Mouse (Mus musculus) intestine, postnatal 0 days (tissue): Measurements from ENCODE around the gene Slc12a9. TPM values are rescaled to one million over a fixed set of nuclear protein-coding genes. Genes with fewer than 3 reads are reported as not detected.

ENCODE experiments used
- ATAC-seq: fragments of 200-750 bp; cut with Nextera tagmentation; 2 replicates; pipeline ENCODE4 v1.8.0; 2017; ENCODE audit warnings: mild to moderate bottlenecking, moderate TSS enrichment, moderate library complexity
- H3K27ac ChIP-seq: fragments of 300-500 bp; sonication (generic); 2 replicates; pipeline ENCODE4 v1.5.1; 2014; ENCODE audit warnings: mild to moderate bottlenecking, low read depth, low read length, moderate library complexity
- H3K27me3 ChIP-seq: fragments of 300-500 bp; sonication (generic); replicated peaks from 2 replicates; pipeline ENCODE4 v1.6.1; 2014; ENCODE audit warnings: low read length, mixed read lengths; ENCODE audit not compliant: control insufficient read depth, insufficient read depth
- H3K36me3 ChIP-seq: fragments of 300-500 bp; sonication (generic); 2 replicates; pipeline ENCODE4 v1.6.1; 2014; ENCODE audit warnings: mild to moderate bottlenecking, moderate library complexity; ENCODE audit not compliant: control insufficient read depth, insufficient read depth
- H3K4me1 ChIP-seq: fragments of 300-500 bp; sonication (generic); replicated peaks from 2 replicates; pipeline ENCODE4 v1.6.1; 2014; ENCODE audit warnings: antibody characterized with exemption, low read length, mixed read lengths; ENCODE audit not compliant: control insufficient read depth, insufficient read depth
- H3K4me2 ChIP-seq: fragments of 300-500 bp; sonication (generic); replicated peaks from 2 replicates; pipeline ENCODE4 v1.6.1; 2014; ENCODE audit warnings: low read depth, mild to moderate bottlenecking, moderate library complexity
- H3K4me3 ChIP-seq: fragments of 300-500 bp; sonication (generic); 2 replicates; pipeline ENCODE4 v1.5.1; 2014; ENCODE audit warnings: low read depth, low read length
- H3K9ac ChIP-seq: fragments of 300-500 bp; sonication (generic); 2 replicates; pipeline ENCODE4 v1.6.1; 2014; ENCODE audit warnings: mild to moderate bottlenecking, low read depth, low read length
- H3K9me3 ChIP-seq: fragments of 300-500 bp; sonication (generic); 2 replicates; pipeline ENCODE4 v1.6.1; 2016; ENCODE audit warnings: mixed run types; ENCODE audit not compliant: control insufficient read depth
- CTCF ChIP-seq: sonication (generic); IDR thresholded peaks from 2 replicates; pipeline ENCODE4 v1.5.1; 2016; ENCODE audit warnings: low read depth, mild to moderate bottlenecking, control low read depth, antibody characterized with exemption, moderate library complexity
- WGBS: fragments of 180-500 bp; shearing (Covaris S2); extraction: QIAGEN DNeasy Blood & Tissue Kit; methylation state at CpG from one replicate; pipeline ENCODE4 v1.1.7; 2014; 5-methylcytosine and 5-hydroxymethylcytosine counted together
- polyA plus RNA-seq: library from polyadenylated mRNA; unstranded; fragments of >200 nt; fragmentation: Nextera tagmentation; extraction: Ambion mirVana; gene quantifications from 2 replicates; pipeline ENCODE4 v1.2.1, GENCODE M21; 2015

Gene Slc12a9
- polyA plus RNA-seq, 1 experiment from 2014 or later: 11.8 TPM

DNA sequence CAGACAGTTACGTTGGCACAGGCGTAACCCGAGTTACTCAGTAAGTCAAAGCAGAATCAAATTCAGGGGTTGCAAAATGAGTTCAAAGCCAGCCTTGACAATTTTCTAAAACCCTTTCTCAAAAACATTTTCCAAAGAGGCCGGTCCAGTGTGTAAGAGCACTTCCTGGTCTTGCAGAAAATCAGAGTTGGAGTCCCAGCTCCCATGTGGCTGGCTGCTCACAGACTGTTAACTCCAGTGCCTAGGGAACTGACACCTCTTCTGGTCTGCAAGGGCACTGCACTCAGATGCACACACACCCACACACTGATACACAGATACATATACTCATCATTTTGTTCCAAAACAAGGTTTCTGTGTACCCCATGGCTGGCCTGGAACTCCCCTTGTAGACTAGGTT is 25.0 kb downstream of the Slc12a9 start:
- peak; percentile 27 for TF ChIP-seq CTCF
- H3K4me1 ChIP-seq: peaks cover 10% of the 10 kb centered on the region; the same call in 1 of the 2 replicates
- ATAC-seq: no peak
- no peak overlapping the region for H3K4me3 ChIP-seq
- peaks cover 33% of the 10 kb centered on the region for H3K36me3 ChIP-seq
- H3K27ac ChIP-seq: 0 out of 2 replicates have a peak overlapping the region, but pooled peaks have one; percentile 97
- peak overlapping the region; percentile 88; the same call in 1 of the 2 replicates for H3K9ac ChIP-seq
- WGBS: 92% methylated on average over 4 of the region's 4 CpGs
- no peaks in the 10 kb centered on the region for H3K27me3 ChIP-seq
- no peaks in the 10 kb centered on the region for H3K9me3 ChIP-seq
- H3K4me2 ChIP-seq: peak overlapping the region; percentile 74

DNA sequence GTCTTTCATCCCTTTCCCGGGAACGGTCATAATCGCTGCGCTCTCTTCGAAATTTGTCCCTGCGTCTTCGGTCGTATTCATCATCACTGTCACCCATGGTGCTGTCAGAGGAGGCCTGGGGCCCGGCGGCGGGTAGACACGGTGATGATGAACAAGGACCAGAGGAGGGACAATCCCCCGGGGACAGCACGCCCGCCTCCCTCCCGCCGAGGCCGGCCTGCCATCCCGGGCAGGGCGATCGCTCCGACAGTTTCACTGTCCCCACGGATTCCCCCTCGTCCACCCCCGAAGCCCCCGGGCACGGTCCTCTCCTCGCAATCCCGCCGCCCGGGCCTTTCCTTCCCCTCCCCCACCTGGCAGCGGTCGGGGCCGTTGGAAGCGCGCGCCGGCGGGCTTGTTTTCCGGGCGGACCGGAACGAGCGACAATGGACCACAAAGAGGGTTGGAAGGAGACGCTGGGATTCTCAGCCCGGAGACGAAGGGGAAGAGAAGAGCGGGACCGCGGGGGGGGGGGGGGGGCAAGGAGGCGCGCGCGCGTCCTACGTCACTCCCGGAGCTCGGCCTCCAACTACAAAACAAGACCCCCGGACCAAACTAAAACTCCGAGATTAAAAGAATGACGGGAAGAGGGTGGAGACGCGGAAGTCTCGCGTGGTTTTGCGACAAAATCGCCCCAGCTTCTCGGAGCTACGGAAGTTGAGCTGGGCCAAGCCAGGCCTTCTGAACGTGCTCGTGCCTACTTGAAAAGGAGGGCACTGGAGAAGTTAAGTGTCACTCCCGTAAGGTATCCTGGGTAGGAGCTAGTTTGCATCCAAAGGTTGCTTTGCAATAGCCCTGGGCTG is 26.1 kb downstream of the Slc12a9 start, which contains the start of gene Srrt:
Srrt (minus strand) TSS at position 604 of the 842 bp plus-strand sequence.
- H3K4me2 ChIP-seq: peak within 1 kb of the TSS; percentile 74
- no peaks in the 10 kb centered on the region for H3K27me3 ChIP-seq
- H3K4me3 ChIP-seq: peak within 1 kb of the TSS; percentile 94
- peaks cover 43% of the 10 kb centered on the region for H3K36me3 ChIP-seq
- H3K4me1 ChIP-seq: peaks cover 3% of the 10 kb centered on the region; the same call in 1 of the 2 replicates
- H3K9me3 ChIP-seq: no peaks in the 10 kb centered on the region
- peak within 1 kb of the TSS; percentile 97 for H3K27ac ChIP-seq
- ATAC-seq: peak; percentile 84
- peak within 1 kb of the TSS; percentile 88 for H3K9ac ChIP-seq
- WGBS: under 1% methylated on average over 71 of the region's 72 CpGs
- no peak for TF ChIP-seq CTCF

DNA sequence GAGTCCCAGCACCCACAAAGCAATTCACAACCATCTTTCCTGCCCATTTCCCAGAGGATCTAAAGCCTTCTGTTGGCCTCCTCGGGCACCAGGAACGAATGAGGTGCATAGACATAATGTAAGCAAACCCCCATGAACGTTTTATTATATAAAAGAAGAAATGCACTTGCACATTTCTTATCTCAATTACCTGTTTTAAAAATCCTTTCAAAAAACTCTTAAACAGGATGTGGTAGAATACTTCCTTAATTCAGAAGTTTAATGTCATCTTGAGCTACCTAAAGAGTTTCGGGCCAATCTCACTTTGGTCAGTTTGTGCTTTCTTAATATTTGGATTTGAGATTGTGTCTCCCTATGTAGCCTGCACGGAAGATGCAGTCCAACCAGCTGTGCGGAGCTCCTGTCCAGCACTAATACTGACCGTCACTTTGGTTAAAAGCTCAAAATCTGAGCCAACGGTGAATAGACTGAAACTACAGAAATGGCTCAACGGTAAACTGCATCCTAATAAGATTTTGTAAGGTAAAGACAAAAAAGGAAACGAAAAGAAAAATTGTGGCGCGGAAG is 26.9 kb downstream of the Slc12a9 start:
- Histone ChIP-seq H3K36me3 (peaks cover 51% of the 10 kb centered on the region), H3K9me3 (no peaks in the 10 kb centered on the region), H3K27ac (peak overlapping the region; percentile 97), H3K4me3 (peak overlapping the region; percentile 94), H3K4me2 (peak overlapping the region; percentile 74), H3K27me3 (no peaks in the 10 kb centered on the region), H3K9ac (peak overlapping the region; percentile 88), H3K4me1 (peaks cover 3% of the 10 kb centered on the region; the same call in 1 of the 2 replicates)
- no peak for ATAC-seq
- no peak for TF ChIP-seq CTCF
- 9% methylated on average over 12 of the region's 12 CpGs for WGBS

DNA sequence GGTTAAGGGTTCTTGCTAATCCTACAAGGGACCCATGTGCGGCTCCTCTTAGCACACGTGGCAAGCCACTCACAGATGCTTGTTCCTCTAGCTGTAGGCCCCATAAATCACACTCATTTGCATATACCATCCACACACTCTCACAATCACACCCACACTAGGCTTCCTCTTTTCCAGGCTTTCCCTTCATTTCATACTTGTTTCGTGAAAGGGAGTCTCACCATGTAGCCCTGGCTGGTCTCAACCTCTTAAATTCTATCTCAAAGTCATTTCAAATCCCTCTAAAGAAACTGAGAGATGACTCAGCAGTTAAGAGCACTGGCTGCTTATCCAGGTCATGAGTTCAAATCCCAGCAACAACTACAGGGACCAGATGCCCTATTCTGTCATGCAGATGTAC is 27.6 kb downstream of the Slc12a9 start:
- H3K27me3 ChIP-seq: no peaks in the 10 kb centered on the region
- WGBS: 35% methylated on average over 3 of the region's 3 CpGs
- no peak for ATAC-seq
- H3K9me3 ChIP-seq: no peaks in the 10 kb centered on the region
- H3K27ac ChIP-seq: no peak overlapping the region
- peak overlapping the region; percentile 74 for H3K4me2 ChIP-seq
- no peak overlapping the region for H3K9ac ChIP-seq
- H3K36me3 ChIP-seq: peaks cover 58% of the 10 kb centered on the region
- peak overlapping the region; percentile 94; the same call in 1 of the 2 replicates for H3K4me3 ChIP-seq
- no peak for TF ChIP-seq CTCF
- H3K4me1 ChIP-seq: peaks cover 3% of the 10 kb centered on the region; the same call in 1 of the 2 replicates

DNA sequence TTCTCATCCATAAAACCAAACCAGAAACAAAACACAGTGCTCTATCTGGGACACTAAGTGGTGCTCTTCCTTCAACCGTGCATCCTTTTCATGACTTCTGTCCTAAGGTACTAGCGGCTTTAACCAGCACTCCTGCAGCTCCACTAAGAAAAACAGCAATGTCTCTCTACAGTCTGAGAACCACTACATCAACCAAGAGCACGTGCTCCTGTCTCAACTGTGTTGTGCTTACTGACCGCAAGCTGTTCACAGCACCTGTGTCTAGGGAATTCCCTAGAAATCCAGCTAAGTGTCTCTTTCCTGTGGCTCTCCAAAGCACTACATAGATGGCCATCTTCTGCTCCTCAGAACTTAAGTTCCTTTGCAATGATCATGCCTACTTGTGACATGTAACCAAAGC is 28.6 kb downstream of the Slc12a9 start:
- 48% methylated on average over 4 of the region's 4 CpGs for WGBS
- Histone ChIP-seq H3K36me3 (peaks cover 58% of the 10 kb centered on the region), H3K27ac (no peak overlapping the region), H3K4me3 (no peak overlapping the region), H3K9me3 (no peaks in the 10 kb centered on the region), H3K27me3 (no peaks in the 10 kb centered on the region), H3K4me2 (peak overlapping the region; percentile 74; the same call in 1 of the 2 replicates), H3K4me1 (peaks cover 3% of the 10 kb centered on the region; the same call in 1 of the 2 replicates), H3K9ac (no peak overlapping the region)
- TF ChIP-seq CTCF: no peak
- ATAC-seq: no peak

DNA sequence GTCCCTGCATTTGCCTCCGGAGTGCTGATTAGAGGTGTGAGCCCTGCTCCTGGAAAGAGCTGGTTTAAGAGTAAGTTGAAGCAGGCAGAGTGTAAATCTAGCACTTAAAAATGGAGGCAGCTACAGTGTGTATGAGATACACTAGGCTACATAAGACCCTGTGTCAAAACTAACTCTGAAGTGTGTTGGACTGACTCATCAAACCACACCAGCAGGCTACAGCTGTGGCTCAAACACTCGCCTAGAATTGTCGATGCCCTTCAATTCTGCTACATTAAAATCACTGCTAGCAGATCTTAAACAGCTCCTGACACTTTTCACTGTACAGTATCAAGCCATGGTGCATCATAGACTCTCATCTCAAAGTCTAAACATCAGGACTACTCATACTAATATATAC is 29.2 kb downstream of the Slc12a9 start:
- peaks cover 58% of the 10 kb centered on the region for H3K36me3 ChIP-seq
- TF ChIP-seq CTCF: no peak
- H3K4me3 ChIP-seq: no peak overlapping the region
- ATAC-seq: no peak
- no peaks in the 10 kb centered on the region for H3K27me3 ChIP-seq
- H3K4me1 ChIP-seq: peaks cover 3% of the 10 kb centered on the region; the same call in 1 of the 2 replicates
- H3K4me2 ChIP-seq: no peak overlapping the region
- 59% methylated on average over 3 of the region's 3 CpGs for WGBS
- no peaks in the 10 kb centered on the region for H3K9me3 ChIP-seq
- H3K27ac ChIP-seq: no peak overlapping the region
- H3K9ac ChIP-seq: no peak overlapping the region
